Mouse (Mus musculus) lung, embryonic 16.5 days (tissue): ENCODE measurements around the gene Dpf3. TPM values are rescaled to one million over a fixed set of nuclear protein-coding genes. Genes with fewer than 3 reads are reported as not detected.
A peak's percentile ranks its signal among the peaks of the same experiment; 100 is the strongest.

Source experiments
- ATAC-seq: fragments of 200-750 bp; cut with Nextera tagmentation; 2 replicates; pipeline ENCODE4 v1.8.0; 2017; ENCODE audit warnings: low read depth, mild to moderate bottlenecking, moderate library complexity
- H3K27ac ChIP-seq: fragments of 300-500 bp; sonication (generic); 2 replicates; pipeline ENCODE4 v1.5.1; 2014; ENCODE audit warnings: mild to moderate bottlenecking, control low read depth, low read length
- H3K27me3 ChIP-seq: fragments of 300-500 bp; sonication (generic); 2 replicates; pipeline ENCODE4 v1.6.1; 2014; ENCODE audit warnings: low read depth, low read length, mixed read lengths; ENCODE audit not compliant: control insufficient read depth, insufficient read depth
- H3K36me3 ChIP-seq: fragments of 300-500 bp; sonication (generic); 2 replicates; pipeline ENCODE4 v1.6.1; 2014; ENCODE audit warnings: low read length; ENCODE audit not compliant: control insufficient read depth, insufficient read depth
- H3K4me1 ChIP-seq: fragments of 300-500 bp; sonication (generic); replicated peaks from 2 replicates; pipeline ENCODE4 v1.6.1; 2014; ENCODE audit warnings: low read length, mixed read lengths; ENCODE audit not compliant: control insufficient read depth, insufficient read depth
- H3K4me2 ChIP-seq: fragments of 300-500 bp; sonication (generic); 2 replicates; pipeline ENCODE4 v1.6.1; 2014; ENCODE audit warnings: low read depth, low read length, control low read depth
- H3K4me3 ChIP-seq: fragments of 300-500 bp; sonication (generic); 2 replicates; pipeline ENCODE4 v1.5.1; 2014; ENCODE audit warnings: mild to moderate bottlenecking, low read length, control low read depth
- H3K9ac ChIP-seq: fragments of 300-500 bp; sonication (generic); 2 replicates; pipeline ENCODE4 v1.6.1; 2014; ENCODE audit warnings: low read length, control low read depth
- H3K9me3 ChIP-seq: fragments of 300-500 bp; sonication (generic); 2 replicates; pipeline ENCODE4 v1.6.1; 2016; ENCODE audit warnings: low read length; ENCODE audit not compliant: control insufficient read depth
- WGBS: fragments of 180-500 bp; shearing (Covaris S2); extraction: QIAGEN DNeasy Blood & Tissue Kit; methylation state at CpG from one replicate; pipeline ENCODE4 v1.1.7; 2014; 5-methylcytosine and 5-hydroxymethylcytosine counted together
- polyA plus RNA-seq: library from polyadenylated mRNA; unstranded; fragments of >200 nt; fragmentation: Nextera tagmentation; extraction: Ambion mirVana; gene quantifications from 2 replicates; pipeline ENCODE4 v1.2.1, GENCODE M21; 2015

The Dpf3 gene
- polyA plus RNA-seq, 1 experiment from 2014 or later, result 3.9 TPM

GRCm38 (mm10) chr12:83361801-83362200 is 125.7 kb downstream of the Dpf3 start:
- H3K4me2 ChIP-seq, result no peak overlapping the region
- no peaks in the 10 kb centered on the region for H3K27me3 ChIP-seq
- no peaks in the 10 kb centered on the region for H3K36me3 ChIP-seq
- no peak overlapping the region for H3K4me3 ChIP-seq
- no peaks in the 10 kb centered on the region for H3K4me1 ChIP-seq
- ATAC-seq, result no peak
- no peak overlapping the region for H3K9ac ChIP-seq
- WGBS, result 58% methylated on average over 3 of the region's 3 CpGs
- no peak overlapping the region for H3K27ac ChIP-seq
- no peaks in the 10 kb centered on the region for H3K9me3 ChIP-seq

GRCm38 (mm10) chr12:83352640-83353039 is 134.9 kb downstream of the Dpf3 start:
- H3K27ac ChIP-seq, result no peak overlapping the region
- ATAC-seq, result no peak
- H3K36me3 ChIP-seq, result no peaks in the 10 kb centered on the region
- 58% methylated on average over 6 of the region's 6 CpGs for WGBS
- H3K4me2 ChIP-seq, result no peak overlapping the region
- no peak overlapping the region for H3K4me3 ChIP-seq
- H3K9me3 ChIP-seq, result no peaks in the 10 kb centered on the region
- H3K4me1 ChIP-seq, result no peaks in the 10 kb centered on the region
- no peak overlapping the region for H3K9ac ChIP-seq
- H3K27me3 ChIP-seq, result no peaks in the 10 kb centered on the region

GRCm38 (mm10) chr12:83349736-83350135 is 137.8 kb downstream of the Dpf3 start:
- Histone ChIP-seq H3K36me3 (no peaks in the 10 kb centered on the region), H3K4me3 (no peak overlapping the region), H3K9ac (no peak overlapping the region), H3K9me3 (no peaks in the 10 kb centered on the region), H3K27me3 (no peaks in the 10 kb centered on the region), H3K4me2 (no peak overlapping the region), H3K4me1 (no peaks in the 10 kb centered on the region), H3K27ac (no peak overlapping the region)
- 78% methylated on average over 5 of the region's 5 CpGs for WGBS
- no peak for ATAC-seq

DNA sequence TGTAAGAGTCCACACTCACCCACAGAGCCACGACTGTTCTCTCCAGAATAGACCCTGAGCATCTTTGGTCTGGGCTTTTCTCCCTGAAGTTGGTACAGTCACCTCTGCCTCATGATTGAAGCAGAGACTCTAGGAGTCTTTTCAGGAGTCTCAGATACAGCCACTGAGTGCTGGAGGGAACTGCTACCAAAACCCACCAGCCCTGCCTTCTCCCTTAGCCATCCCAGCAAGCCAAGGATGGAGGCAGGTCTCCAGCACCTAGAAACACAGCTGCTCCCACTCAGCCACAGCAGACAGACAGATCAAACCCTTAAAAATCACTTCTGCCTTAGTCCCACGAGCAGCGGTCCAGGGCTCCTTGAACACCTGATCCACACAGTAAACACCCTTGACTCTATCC is 139.3 kb downstream of the Dpf3 start:
- Histone ChIP-seq H3K27ac (no peak overlapping the region), H3K4me2 (no peak overlapping the region), H3K27me3 (no peaks in the 10 kb centered on the region), H3K9ac (no peak overlapping the region), H3K36me3 (no peaks in the 10 kb centered on the region), H3K4me1 (no peaks in the 10 kb centered on the region), H3K9me3 (no peaks in the 10 kb centered on the region), H3K4me3 (no peak overlapping the region)
- no peak for ATAC-seq
- WGBS, result 35% methylated on average over 3 of the region's 3 CpGs

DNA sequence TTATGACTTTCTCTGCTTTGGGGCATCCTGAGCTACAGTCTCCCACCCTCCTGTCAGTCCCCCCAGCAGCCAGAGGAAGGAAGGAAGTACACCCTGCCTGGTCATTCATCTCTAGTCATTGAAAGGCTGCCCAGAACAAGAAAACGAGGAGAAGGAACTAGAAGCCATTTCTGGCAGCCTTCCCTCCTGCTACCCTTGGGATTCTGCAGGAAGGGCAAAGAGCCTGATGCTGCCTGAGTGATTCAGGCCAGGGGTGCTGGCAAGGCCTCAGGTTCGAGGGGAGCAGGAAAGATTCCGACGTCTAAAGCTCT is 144.7 kb downstream of the Dpf3 start:
- ATAC-seq, result peak; percentile 41
- no peaks in the 10 kb centered on the region for H3K27me3 ChIP-seq
- H3K4me3 ChIP-seq, result no peak overlapping the region
- no peaks in the 10 kb centered on the region for H3K9me3 ChIP-seq
- WGBS, result 33% methylated on average over 4 of the region's 4 CpGs
- 0 out of 2 replicates have a peak overlapping the region, but pooled peaks have one; percentile 22 for H3K27ac ChIP-seq
- peaks cover 3% of the 10 kb centered on the region; the same call in 1 of the 2 replicates for H3K4me1 ChIP-seq
- H3K36me3 ChIP-seq, result no peaks in the 10 kb centered on the region
- H3K9ac ChIP-seq, result no peak overlapping the region
- H3K4me2 ChIP-seq, result no peak overlapping the region

GRCm38 (mm10) chr12:83342035-83342874 is 145.3 kb downstream of the Dpf3 start:
- H3K36me3 ChIP-seq, result no peaks in the 10 kb centered on the region
- no peak overlapping the region for H3K4me3 ChIP-seq
- no peak overlapping the region for H3K9ac ChIP-seq
- H3K9me3 ChIP-seq, result no peaks in the 10 kb centered on the region
- H3K4me1 ChIP-seq, result peaks cover 3% of the 10 kb centered on the region; the same call in 1 of the 2 replicates
- H3K27me3 ChIP-seq, result no peaks in the 10 kb centered on the region
- no peak overlapping the region for H3K4me2 ChIP-seq
- ATAC-seq, result no peak
- H3K27ac ChIP-seq, result 0 out of 2 replicates have a peak overlapping the region, but pooled peaks have one; percentile 22
- 50% methylated on average over 15 of the region's 15 CpGs for WGBS

GRCm38 (mm10) chr12:83340960-83341359 is 146.6 kb downstream of the Dpf3 start:
- 91% methylated on average over 4 of the region's 4 CpGs for WGBS
- H3K4me2 ChIP-seq, result no peak overlapping the region
- no peaks in the 10 kb centered on the region for H3K36me3 ChIP-seq
- peaks cover 3% of the 10 kb centered on the region; the same call in 1 of the 2 replicates for H3K4me1 ChIP-seq
- ATAC-seq, result no peak
- H3K27ac ChIP-seq, result 0 out of 2 replicates have a peak overlapping the region, but pooled peaks have one; percentile 26
- no peaks in the 10 kb centered on the region for H3K9me3 ChIP-seq
- H3K4me3 ChIP-seq, result no peak overlapping the region
- H3K27me3 ChIP-seq, result no peaks in the 10 kb centered on the region
- H3K9ac ChIP-seq, result no peak overlapping the region

GRCm38 (mm10) chr12:83338345-83338744 is 149.2 kb downstream of the Dpf3 start:
- Histone ChIP-seq H3K9me3 (no peaks in the 10 kb centered on the region), H3K27ac (no peak overlapping the region), H3K27me3 (no peaks in the 10 kb centered on the region), H3K4me3 (no peak overlapping the region), H3K36me3 (no peaks in the 10 kb centered on the region), H3K4me2 (no peak overlapping the region), H3K4me1 (peaks cover 3% of the 10 kb centered on the region; the same call in 1 of the 2 replicates), H3K9ac (no peak overlapping the region)
- 79% methylated on average over 1 of the region's 1 CpGs for WGBS
- ATAC-seq, result no peak

DNA sequence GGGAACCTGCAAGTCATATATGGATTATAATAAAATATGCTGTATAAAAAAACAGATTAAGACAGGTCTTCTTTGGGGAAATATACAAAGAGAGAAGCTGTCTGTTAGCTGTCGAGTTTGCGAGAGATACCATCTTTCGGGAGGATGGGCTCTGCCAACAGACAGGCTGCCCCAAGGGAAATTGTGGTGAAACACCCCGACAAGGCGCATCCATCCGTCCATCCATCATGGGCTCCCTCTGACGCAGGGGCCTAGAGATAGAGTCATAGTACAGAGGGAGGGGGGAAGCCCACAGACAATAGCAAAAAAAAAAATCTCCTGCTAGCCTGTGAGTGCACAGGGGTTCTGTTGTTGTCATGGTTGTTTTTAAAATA is 149.8 kb downstream of the Dpf3 start:
- ATAC-seq, result no peak
- Histone ChIP-seq H3K4me3 (no peak overlapping the region), H3K36me3 (no peaks in the 10 kb centered on the region), H3K4me2 (no peak overlapping the region), H3K9me3 (no peaks in the 10 kb centered on the region), H3K27ac (no peak overlapping the region), H3K27me3 (no peaks in the 10 kb centered on the region), H3K4me1 (peaks cover 2% of the 10 kb centered on the region; the same call in 1 of the 2 replicates), H3K9ac (no peak overlapping the region)
- WGBS, result 18% methylated on average over 7 of the region's 7 CpGs
